Mouse (Mus musculus) gastrocnemius, adult 2 months (tissue): ENCODE results near the gene Gm7298. TPM values are rescaled to one million over a fixed set of nuclear protein-coding genes. Genes with fewer than 3 reads are reported as not detected.
"Not testable (repeated sequence)": the region's sequence is repeated elsewhere in the genome, so short reads cannot be mapped to it uniquely, and the experiment has no call there.

Experiments
- DNase-seq: peaks from one replicate; pipeline ENCODE4 v3.0.0; 2022
- H3K27ac ChIP-seq: fragments of 200-600 bp; 2 replicates; pipeline ENCODE4 v1.8.1; 2022; ENCODE audit warnings: mild to moderate bottlenecking
- H3K4me3 ChIP-seq: fragments of 200-600 bp; 2 replicates; pipeline ENCODE4 v1.8.1; 2022; ENCODE audit warnings: mild to moderate bottlenecking, moderate library complexity
- CTCF ChIP-seq: fragments of 200-600 bp; IDR thresholded peaks from 2 replicates; pipeline ENCODE4 v1.8.1; 2022; ENCODE audit warnings: antibody characterized with exemption, mild to moderate bottlenecking, moderate library complexity
- intact Hi-C: fragments of 180-260 bp; cut with DNase I; formaldehyde crosslinking; loops from one replicate; pipeline ENCODE4 v1.15.1; 2025
- long read RNA-seq, 2 experiments: library from polyadenylated mRNA; stranded (forward); transcript quantifications; one replicate each; pipeline ENCODE4 v2.0.0; 2021
- total RNA-seq, 2 experiments: library from RNA; stranded (reverse); gene quantifications; 2 replicates each; pipeline ENCODE4 v1.2.3; 2021

Gene Gm7298
- total RNA-seq, result not detected
- long read RNA-seq, experiment 1, result 0 reads
- long read RNA-seq, experiment 2, result 0 reads

DNA sequence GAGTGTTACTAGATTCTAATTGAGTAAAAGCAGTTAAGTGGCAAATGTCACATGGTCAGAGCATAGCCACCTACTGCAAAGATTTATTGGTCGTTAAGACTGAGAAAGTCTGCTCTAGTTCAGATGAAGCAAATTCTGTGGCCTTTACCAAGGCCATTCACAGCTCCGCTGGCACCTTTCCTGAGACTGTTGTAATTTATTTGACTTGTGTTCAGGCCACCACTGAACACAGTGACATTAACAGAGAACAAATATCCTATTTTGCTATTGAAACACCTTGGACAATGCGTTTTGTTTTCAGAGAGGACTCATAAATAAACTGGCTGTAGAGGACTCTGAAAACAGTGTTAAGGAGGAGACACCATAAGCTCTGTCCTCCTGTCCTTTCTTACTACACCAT is at the start of gene Gm7298:
TSS of gene Gm7298 (plus strand) at position 301 of the 400 bp plus-strand sequence.
- no peak for TF ChIP-seq CTCF
- no peak for DNase-seq
- H3K4me3 ChIP-seq, result no peak within 1 kb of the TSS
- intact Hi-C loops, result no loop called here
- H3K27ac ChIP-seq, result no peak within 1 kb of the TSS

- intact Hi-C loops, result no loop called here
- Histone ChIP-seq H3K4me3 (no peak overlapping the region), H3K27ac (no peak overlapping the region)
- no peak for DNase-seq
- TF ChIP-seq CTCF, result no peak
Observed at GRCm38 (mm10) chr6:121828034-121828433, 95.3 kb downstream of the Gm7298 start.

GRCm38 (mm10) chr6:121836361-121836760 is 103.6 kb downstream of the Gm7298 start:
- no peak for DNase-seq
- intact Hi-C loops, result no loop called here
- Histone ChIP-seq H3K27ac (no peak overlapping the region), H3K4me3 (no peak overlapping the region)
- TF ChIP-seq CTCF, result no peak

GRCm38 (mm10) chr6:121838271-121838670 is 105.5 kb downstream of the Gm7298 start, which contains the start of gene Mug1:
Gene Mug1 (plus strand): TSS chr6:121838541.
- H3K4me3 ChIP-seq, H3K27ac ChIP-seq, DNase-seq, intact Hi-C loops: not testable (repeated sequence)

Other genes starting within 250 kb of the Gm7298 start
- not detected for gene A2m, start 97.6 kb upstream of the Gm7298 start, total RNA-seq
- not detected for gene Mug1, start 105.6 kb downstream of the Gm7298 start, total RNA-seq